Mouse (Mus musculus): Measurements from ENCODE around the gene Il11ra1.

- no peak for TF ChIP-seq CTCF (IDR thresholded peaks at IDR 0.05; ENCODE audit: low read depth, low read length)
- TF ChIP-seq POLR2A (IDR thresholded peaks at IDR 0.05; ENCODE audit: insufficient read depth, low read length), result no peak
Observed at GRCm38 (mm10) chr4:41659556-41659955, 40.2 kb upstream of the Il11ra1 start.
